Mouse (Mus musculus): ENCODE results near the gene Raet1e. TPM values are rescaled to one million over a fixed set of nuclear protein-coding genes. Genes with fewer than 3 reads are reported as not detected.
A peak's percentile ranks its signal among the peaks of the same experiment; 100 is the strongest.
"Not testable (repeated sequence)": the region's sequence is repeated elsewhere in the genome, so short reads cannot be mapped to it uniquely, and the experiment has no call there.

Gene Raet1e
- polyA plus RNA-seq, 1 experiment = 0.08 TPM

- Histone ChIP-seq H3K4me3 (ENCODE audit: insufficient read depth, low read length) (no peak overlapping the region), H3K27ac (ENCODE audit: insufficient read depth, low read length) (no peak overlapping the region), H3K4me1 (ENCODE audit: control insufficient read depth, insufficient read depth, low read length) (no peaks in the 10 kb centered on the region)
- no peak for TF ChIP-seq CTCF (IDR thresholded peaks at IDR 0.05; ENCODE audit: extremely low read depth, insufficient read depth, low read length)
- TF ChIP-seq POLR2A (IDR thresholded peaks at IDR 0.05; ENCODE audit: extremely low read depth, insufficient read depth, low read length) = no peak
Measured at GRCm38 (mm10) chr10:22154871-22155799, 3.2 kb upstream of the Raet1e start.

GRCm38 (mm10) chr10:22159131-22159561, 777 bp downstream of the Raet1e start:
- H3K4me3 ChIP-seq (ENCODE audit: insufficient read depth, low read length) = no peak overlapping the region
- H3K27ac ChIP-seq (ENCODE audit: insufficient read depth, low read length) = no peak overlapping the region
- H3K4me1 ChIP-seq (ENCODE audit: control insufficient read depth, insufficient read depth, low read length) = no peaks in the 10 kb centered on the region
- no peak for TF ChIP-seq POLR2A (IDR thresholded peaks at IDR 0.05; ENCODE audit: extremely low read depth, insufficient read depth, low read length)
- TF ChIP-seq CTCF (IDR thresholded peaks at IDR 0.05; ENCODE audit: extremely low read depth, insufficient read depth, low read length) = no peak

- Histone ChIP-seq H3K4me3 (ENCODE audit: insufficient read depth, low read length) (no peak overlapping the region), H3K4me1 (ENCODE audit: control insufficient read depth, insufficient read depth, low read length) (no peaks in the 10 kb centered on the region), H3K27ac (ENCODE audit: insufficient read depth, low read length) (no peak overlapping the region)
- no peak for TF ChIP-seq POLR2A (IDR thresholded peaks at IDR 0.05; ENCODE audit: extremely low read depth, insufficient read depth, low read length)
- no peak for TF ChIP-seq CTCF (IDR thresholded peaks at IDR 0.05; ENCODE audit: extremely low read depth, insufficient read depth, low read length)
Measured at GRCm38 (mm10) chr10:22159581-22160140, 1.3 kb downstream of the Raet1e start.

- H3K4me1 ChIP-seq (ENCODE audit: control insufficient read depth, insufficient read depth, low read length); H3K4me3 ChIP-seq (ENCODE audit: insufficient read depth, low read length); H3K27ac ChIP-seq (ENCODE audit: insufficient read depth, low read length): not testable (repeated sequence)
Measured at GRCm38 (mm10) chr10:22163279-22163678, 4.9 kb downstream of the Raet1e start.

GRCm38 (mm10) chr10:22163705-22164583, 5.6 kb downstream of the Raet1e start:
- H3K27ac ChIP-seq (ENCODE audit: insufficient read depth, low read length); H3K4me3 ChIP-seq (ENCODE audit: insufficient read depth, low read length); H3K4me1 ChIP-seq (ENCODE audit: control insufficient read depth, insufficient read depth, low read length): not testable (repeated sequence)
- peak; percentile 34; the same call in 1 of the 2 replicates for TF ChIP-seq CTCF (IDR thresholded peaks at IDR 0.05; ENCODE audit: extremely low read depth, insufficient read depth, low read length)

GRCm38 (mm10) chr10:22165328-22166003, 7.1 kb downstream of the Raet1e start:
- not testable (repeated sequence) for H3K4me3 ChIP-seq (ENCODE audit: insufficient read depth, low read length); H3K27ac ChIP-seq (ENCODE audit: insufficient read depth, low read length); H3K4me1 ChIP-seq (ENCODE audit: control insufficient read depth, insufficient read depth, low read length)

GRCm38 (mm10) chr10:22166025-22166424, 7.7 kb downstream of the Raet1e start:
- not testable (repeated sequence) for H3K4me3 ChIP-seq (ENCODE audit: insufficient read depth, low read length); H3K4me1 ChIP-seq (ENCODE audit: control insufficient read depth, insufficient read depth, low read length); H3K27ac ChIP-seq (ENCODE audit: insufficient read depth, low read length)

GRCm38 (mm10) chr10:22167061-22167460, 8.7 kb downstream of the Raet1e start:
- H3K4me1 ChIP-seq (ENCODE audit: control insufficient read depth, insufficient read depth, low read length); H3K4me3 ChIP-seq (ENCODE audit: insufficient read depth, low read length); H3K27ac ChIP-seq (ENCODE audit: insufficient read depth, low read length): not testable (repeated sequence)

- not testable (repeated sequence) for H3K4me1 ChIP-seq (ENCODE audit: control insufficient read depth, insufficient read depth, low read length); H3K27ac ChIP-seq (ENCODE audit: insufficient read depth, low read length); H3K4me3 ChIP-seq (ENCODE audit: insufficient read depth, low read length)
Measured at GRCm38 (mm10) chr10:22169116-22169515, 10.7 kb downstream of the Raet1e start.

- not testable (repeated sequence) for H3K4me1 ChIP-seq (ENCODE audit: control insufficient read depth, insufficient read depth, low read length); H3K27ac ChIP-seq (ENCODE audit: insufficient read depth, low read length); H3K4me3 ChIP-seq (ENCODE audit: insufficient read depth, low read length)
Measured at GRCm38 (mm10) chr10:22172431-22173334, 14.3 kb downstream of the Raet1e start.

- not testable (repeated sequence) for H3K4me3 ChIP-seq (ENCODE audit: insufficient read depth, low read length); H3K27ac ChIP-seq (ENCODE audit: insufficient read depth, low read length); H3K4me1 ChIP-seq (ENCODE audit: control insufficient read depth, insufficient read depth, low read length)
Measured at GRCm38 (mm10) chr10:22173335-22174189, 15.2 kb downstream of the Raet1e start.

GRCm38 (mm10) chr10:22174190-22174487, 15.8 kb downstream of the Raet1e start:
- not testable (repeated sequence) for H3K27ac ChIP-seq (ENCODE audit: insufficient read depth, low read length); H3K4me3 ChIP-seq (ENCODE audit: insufficient read depth, low read length); H3K4me1 ChIP-seq (ENCODE audit: control insufficient read depth, insufficient read depth, low read length)

GRCm38 (mm10) chr10:22176515-22176914, 18.1 kb downstream of the Raet1e start:
- H3K4me1 ChIP-seq (ENCODE audit: control insufficient read depth, insufficient read depth, low read length); H3K27ac ChIP-seq (ENCODE audit: insufficient read depth, low read length); H3K4me3 ChIP-seq (ENCODE audit: insufficient read depth, low read length): not testable (repeated sequence)

All from cortical plate, adult 2 months (tissue).